Mouse (Mus musculus) adrenal gland, adult 8-10 months (tissue): ENCODE data around the gene Trip10. TPM values are rescaled to one million over a fixed set of nuclear protein-coding genes. Genes with fewer than 3 reads are reported as not detected.

ENCODE experiments used
- DNase-seq: peaks from one replicate; pipeline ENCODE4 v3.0.0; 2022
- total RNA-seq, 4 experiments: library from RNA; stranded (reverse); gene quantifications; 2 replicates each; pipeline ENCODE4 v1.2.4; 2022

Trip10 gene
- total RNA-seq, 4 experiments from 2014 or later: 57.1 to 89.6 (median 72.8) TPM

- no peak for DNase-seq
These were observed 13.5 kb upstream of the Trip10 start for GRCm38 (mm10) chr17:57235803-57236202.

GRCm38 (mm10) chr17:57237181-57237580 is 12.1 kb upstream of the Trip10 start:
- no peak for DNase-seq

- DNase-seq: no peak
These were observed 5.4 kb upstream of the Trip10 start for GRCm38 (mm10) chr17:57243650-57244370.

DNA sequence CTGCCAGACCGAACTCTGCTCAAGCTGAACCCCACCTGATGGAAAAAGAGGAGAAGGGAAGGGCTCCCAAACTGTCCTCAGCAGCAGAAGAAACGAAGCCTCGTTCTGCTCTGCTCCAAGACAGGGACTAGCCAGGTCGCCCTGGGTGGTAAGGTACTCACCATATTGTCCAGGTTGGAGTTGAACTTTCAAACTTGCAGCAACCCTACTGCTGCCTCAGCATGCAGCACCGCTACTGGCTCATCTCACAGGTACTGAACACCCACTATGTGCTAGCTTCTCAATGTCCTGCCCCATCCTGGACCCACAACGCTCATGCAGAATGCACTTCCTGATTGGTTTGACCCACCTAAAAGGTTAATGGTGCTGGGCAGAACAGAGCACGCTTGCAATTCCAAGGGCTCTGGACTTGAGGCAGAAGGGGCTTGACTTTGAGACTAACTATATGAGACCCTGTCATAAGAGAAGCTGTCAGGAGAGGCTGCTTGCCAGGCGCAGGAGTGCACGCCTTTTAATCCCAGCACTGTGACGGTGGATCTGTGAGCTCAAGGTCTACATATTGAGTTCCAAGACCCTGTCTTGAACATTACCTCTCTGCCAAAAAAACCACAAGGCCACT is 3.8 kb upstream of the Trip10 start:
- no peak for DNase-seq

- DNase-seq: no peak
These were observed 2.4 kb upstream of the Trip10 start for GRCm38 (mm10) chr17:57246663-57247392.

DNA sequence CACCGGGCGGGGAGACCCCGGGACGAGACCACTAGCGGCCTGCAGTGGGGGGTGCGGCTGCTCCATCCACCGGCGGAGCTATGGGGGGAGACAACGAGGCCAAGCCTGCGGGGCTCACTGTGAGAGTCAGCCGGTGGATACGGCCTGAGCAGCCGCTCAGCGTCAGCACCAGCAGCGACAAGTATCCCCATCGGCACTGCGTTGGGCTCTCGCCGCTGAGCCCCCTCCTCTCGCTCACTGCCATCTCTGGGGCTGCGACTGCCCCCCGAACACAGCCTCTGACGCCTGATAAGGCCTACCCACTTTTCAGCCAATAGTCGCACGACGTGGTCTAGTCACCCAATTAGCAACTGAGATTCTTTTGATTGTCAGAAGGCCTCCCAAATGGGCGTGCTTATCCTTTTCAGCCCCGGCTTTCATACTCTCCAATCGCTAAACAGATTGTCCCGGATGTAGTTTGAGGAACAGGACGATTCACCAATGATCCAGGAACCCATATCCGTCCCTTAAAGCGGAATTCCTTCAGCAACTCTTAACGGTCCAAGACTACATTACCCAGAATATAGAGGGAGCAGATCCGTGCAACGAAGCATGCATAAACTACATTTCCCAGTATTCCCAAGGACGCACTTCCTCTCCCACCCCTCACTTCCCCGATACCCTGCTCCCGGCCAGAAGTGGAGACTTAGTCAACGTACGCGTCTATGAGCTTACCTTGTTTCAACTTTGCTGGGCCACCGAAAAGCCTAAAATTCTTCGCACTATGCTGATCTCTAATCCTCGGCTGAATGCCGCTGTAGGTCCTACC is 1.7 kb upstream of the Trip10 start:
- peak; percentile 96 for DNase-seq

- peak; percentile 82 for DNase-seq
These were observed 1.0 kb upstream of the Trip10 start, which contains the start of gene Gpr108 for GRCm38 (mm10) chr17:57248201-57248699. Gpr108 (minus strand) TSS chr17:57248446.

GRCm38 (mm10) chr17:57248771-57249170 is 484 bp upstream of the Trip10 start:
- no peak for DNase-seq

GRCm38 (mm10) chr17:57250461-57251160 is 1.4 kb downstream of the Trip10 start:
- no peak for DNase-seq

- DNase-seq: no peak
These were observed 2.2 kb downstream of the Trip10 start for GRCm38 (mm10) chr17:57251431-57251830.

DNA sequence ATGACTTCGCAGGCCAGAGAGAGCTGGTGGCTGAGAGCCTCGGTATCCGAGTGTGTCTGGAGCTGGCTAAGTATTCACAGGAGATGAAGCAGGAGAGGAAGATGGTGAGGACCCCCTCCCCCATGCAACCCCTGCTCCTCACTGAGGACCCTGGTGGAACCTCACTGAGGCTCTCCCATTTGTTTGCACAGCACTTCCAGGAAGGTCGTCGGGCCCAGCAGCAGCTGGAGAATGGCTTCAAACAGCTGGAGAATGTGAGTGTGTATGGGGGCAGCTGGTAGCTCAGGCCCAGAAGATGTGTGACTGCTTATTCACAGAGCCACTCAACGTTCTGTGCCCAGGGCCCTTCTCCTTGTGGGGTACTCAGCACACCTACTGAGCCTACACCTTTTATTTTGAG is 4.1 kb downstream of the Trip10 start:
- no peak for DNase-seq

- no peak for DNase-seq
These were observed 6.1 kb downstream of the Trip10 start for GRCm38 (mm10) chr17:57255354-57255753.

DNA sequence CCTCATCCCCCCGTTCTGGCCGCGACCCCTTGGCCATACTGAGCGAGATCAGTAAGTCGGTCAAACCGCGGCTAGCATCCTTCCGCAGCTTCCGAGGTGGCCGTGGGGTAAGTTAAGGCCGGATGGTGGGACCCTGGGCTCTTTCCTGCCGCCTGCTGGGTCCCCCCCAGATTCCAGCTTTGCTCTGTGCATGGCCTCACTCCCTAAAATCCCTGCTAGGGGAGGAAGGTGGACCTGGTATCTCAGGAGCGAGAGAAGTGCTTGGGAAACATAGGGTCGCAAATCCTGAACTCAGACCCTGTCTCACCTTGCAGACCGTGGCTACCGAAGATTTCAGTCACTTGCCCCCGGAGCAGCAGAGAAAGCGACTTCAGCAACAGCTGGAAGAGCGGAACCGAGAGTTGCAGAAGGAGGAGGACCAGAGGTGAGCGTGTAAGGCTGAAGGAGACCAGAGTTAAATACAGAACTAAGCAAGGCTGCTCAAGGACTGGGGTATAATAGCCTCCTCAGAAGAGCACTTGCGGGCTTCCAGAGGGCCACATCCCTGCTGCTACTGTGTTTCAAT is 7.7 kb downstream of the Trip10 start:
- DNase-seq: no peak

DNA sequence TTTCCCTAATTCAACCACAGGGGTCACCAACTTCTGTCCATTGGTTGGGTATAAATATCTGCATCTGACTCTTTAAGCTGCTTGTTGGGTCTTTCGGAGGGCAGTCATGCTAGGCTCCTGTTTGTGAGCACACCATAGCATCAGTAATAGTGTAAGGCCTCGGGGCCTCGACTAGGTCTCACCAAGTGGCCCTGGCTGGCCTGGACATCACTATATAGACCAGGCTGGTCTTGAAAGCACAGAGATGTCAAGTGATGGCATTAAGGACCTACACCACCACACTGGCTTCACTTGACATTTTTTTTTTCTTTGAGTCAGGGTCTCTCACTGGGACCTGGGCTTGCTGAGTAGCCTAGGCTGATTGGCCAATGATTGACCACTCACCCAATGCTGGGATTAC is 8.9 kb downstream of the Trip10 start:
- no peak for DNase-seq

DNA sequence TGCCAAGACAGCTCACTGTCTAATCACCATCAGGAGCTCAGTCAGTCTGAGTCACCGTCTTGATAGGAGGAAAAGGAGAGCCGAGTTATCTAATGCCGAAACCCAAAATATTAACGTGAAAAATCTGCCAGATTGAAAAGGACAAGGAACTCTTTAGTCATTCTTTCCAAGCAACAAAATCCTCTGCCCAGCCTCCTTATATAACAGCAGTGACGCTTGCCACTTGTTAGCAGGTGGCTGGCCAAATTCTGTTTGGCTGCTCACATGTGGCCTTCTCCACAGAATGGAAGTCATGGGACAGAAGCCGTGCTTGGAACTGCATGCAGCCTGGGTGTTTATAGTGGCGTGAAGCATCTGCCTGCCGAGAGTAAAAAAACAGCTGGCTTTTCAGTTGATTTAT is 10.5 kb downstream of the Trip10 start:
- DNase-seq: no peak

- no peak for DNase-seq
These were observed 11.1 kb downstream of the Trip10 start for GRCm38 (mm10) chr17:57260351-57260750.

DNA sequence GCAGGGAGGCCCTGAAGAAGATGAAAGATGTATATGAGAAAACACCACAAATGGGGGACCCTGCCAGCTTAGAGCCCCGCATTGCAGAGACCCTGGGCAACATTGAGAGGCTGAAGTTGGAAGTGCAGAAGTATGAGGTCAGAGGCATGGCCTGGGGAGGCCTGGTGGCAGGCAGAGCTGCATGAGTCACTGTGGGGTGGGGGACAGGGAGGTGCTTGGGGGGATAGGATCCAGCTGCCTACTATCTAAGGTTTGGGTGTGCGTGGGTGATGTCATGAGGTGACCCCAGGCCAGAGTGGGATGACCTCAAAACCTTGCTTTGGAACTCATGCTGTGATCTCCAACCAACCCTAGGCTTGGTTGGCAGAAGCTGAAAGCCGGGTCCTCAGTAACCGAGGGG is 12.0 kb downstream of the Trip10 start:
- no peak for DNase-seq

- DNase-seq: no peak
These were observed 12.5 kb downstream of the Trip10 start for GRCm38 (mm10) chr17:57261796-57262195.

DNA sequence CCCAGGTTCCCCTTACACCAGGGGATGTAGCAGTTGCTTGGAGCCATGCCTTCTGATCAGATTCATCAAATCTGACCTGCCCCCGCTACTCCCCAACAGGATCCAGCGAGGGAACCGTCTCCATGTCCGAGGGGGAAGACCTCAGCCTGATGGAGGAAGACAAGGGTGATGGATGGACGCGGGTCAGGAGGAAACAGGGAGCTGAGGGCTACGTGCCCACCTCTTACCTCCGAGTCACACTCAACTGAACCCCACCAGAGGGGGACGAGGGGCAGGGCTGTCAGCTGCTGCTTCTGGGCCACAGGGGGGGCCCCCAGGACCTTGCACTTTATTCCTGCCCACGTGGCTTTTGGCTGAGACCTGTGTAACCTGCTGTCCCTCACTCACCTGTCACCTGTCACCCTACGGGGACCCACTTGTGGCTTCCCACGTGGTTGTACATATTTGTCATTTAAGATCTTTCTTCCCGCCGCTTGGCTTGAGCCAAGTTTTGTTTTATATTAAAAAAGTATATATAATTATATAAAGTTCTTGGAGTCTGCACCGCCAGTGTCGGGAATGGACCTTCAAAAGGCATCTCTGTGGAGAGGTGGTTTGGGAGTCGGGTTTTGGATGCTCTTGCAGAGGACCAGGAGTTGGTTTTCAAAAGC is 13.8 kb downstream of the Trip10 start:
- no peak for DNase-seq

- DNase-seq: no peak
These were observed 14.9 kb downstream of the Trip10 start for GRCm38 (mm10) chr17:57264164-57264563.
